Mouse (Mus musculus): ENCODE measurements around the gene Evc.

The Evc gene

DNA sequence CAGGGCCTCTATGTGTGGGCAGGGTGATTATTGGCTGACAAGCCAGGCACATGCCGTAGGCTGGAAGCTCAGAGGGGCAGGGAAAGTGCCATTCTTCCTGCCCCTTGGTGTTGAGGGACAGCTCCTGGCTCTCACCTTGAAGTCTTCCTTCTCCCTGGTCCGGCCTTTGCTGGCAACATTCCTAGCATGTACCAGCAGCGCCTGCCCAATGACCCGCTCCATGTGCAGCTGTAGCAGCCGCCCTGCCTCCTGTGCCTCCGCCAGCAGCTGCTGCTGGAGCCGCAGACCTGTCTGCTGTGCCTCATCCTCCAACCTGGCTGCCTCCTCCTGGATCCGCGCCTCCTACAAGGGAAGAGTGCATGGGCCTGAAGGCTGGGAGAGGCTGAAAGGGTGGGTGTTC lies 26.7 kb downstream of the Evc start:
- DNase-seq (ENCODE audit: low spot score in 2 of 2): no peak

- DNase-seq (ENCODE audit: low spot score in 2 of 2): no peak
Measured at GRCm38 (mm10) chr5:37298370-37298769, 38.3 kb downstream of the Evc start.

DNA sequence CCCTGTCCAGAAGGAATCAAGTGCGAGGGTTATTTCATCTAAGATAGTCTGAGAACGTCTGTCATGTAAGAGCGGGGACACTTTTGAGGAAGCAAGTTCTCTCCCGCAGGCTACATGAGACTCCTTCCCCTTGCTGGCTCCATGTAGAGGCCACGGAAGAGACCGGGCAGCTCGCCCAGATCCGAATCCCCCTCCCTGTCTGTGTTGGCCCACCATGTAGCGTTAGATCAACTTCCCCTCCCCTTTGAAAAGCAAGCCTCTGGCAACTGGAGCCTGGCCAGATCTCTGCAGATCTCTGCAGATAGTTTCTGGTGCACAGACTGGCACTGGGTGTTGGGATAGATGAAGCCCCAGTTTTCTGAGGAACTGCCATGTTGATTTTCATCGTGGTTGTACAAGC lies 40.0 kb downstream of the Evc start:
- DNase-seq (ENCODE audit: low spot score in 2 of 2): no peak

DNA sequence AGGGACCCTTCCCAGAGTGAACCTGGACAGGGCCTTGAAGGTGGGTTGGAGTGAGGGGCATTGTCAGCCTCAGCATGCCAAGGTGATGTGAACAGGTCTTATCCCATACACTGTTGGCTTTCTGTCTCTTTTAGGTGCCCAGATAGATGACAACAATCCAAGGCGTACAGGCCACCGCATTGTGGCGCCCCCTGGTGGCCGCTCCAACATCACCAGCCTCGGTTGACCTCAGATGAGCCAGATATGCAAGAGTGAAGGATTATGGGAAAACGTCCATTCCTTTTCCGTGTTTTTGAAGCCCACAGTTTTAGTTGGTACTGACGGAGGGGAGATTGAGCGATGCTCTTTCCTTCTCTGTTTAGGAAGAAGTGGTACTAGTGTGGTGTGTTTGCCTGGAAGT lies 45.7 kb downstream of the Evc start:
- DNase-seq (ENCODE audit: low spot score in 2 of 2): no peak

GRCm38 (mm10) chr5:37289236-37289635 lies 47.5 kb downstream of the Evc start:
- DNase-seq (ENCODE audit: low spot score in 2 of 2): no peak

DNA sequence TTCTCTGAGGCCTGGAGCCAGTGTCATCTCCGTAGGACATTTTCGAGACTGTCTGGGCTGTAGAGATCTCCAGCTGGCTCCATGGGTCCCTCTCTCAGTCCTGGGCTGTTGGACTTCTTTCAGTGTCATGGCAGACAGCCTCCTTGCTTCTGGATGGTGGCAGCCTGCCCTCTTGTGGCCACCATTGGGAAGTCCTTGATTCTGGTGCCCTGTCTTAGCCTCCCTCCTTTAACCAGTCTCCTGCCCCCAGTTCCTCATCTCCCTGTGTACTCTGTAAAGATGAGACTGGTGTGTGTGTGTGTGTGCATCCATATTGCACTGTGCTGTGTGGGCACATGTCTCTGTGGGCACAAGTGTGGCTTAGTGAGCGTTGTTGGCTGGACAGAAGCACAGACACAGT lies 48.3 kb downstream of the Evc start:
- peak; percentile 16 to 19 for DNase-seq (ENCODE audit: low spot score in 2 of 2)

DNA sequence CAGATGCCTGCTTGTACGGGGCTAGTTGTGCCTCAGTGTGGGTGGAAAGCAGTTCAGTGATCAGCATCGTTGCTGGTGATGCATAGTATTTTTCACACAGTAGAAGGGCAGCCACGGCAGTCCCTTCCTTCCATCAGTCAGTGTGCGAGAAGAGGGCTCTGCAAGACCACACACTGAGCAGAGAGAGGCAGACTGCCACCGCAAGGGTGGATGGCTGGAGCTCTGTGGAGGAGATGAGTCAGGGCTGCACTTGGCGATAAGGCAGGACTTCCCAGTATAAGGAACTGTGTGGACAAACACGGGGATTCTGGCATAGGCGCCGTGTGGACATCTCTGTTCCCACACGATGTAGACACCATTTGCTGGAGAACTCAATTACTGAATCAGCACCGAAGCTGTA lies 55.7 kb downstream of the Evc start:
- no peak for DNase-seq (ENCODE audit: low spot score in 2 of 2)

GRCm38 (mm10) chr5:37263816-37264215 lies 72.9 kb downstream of the Evc start:
- peak in 1 of 2 experiments; percentile 18 for DNase-seq (ENCODE audit: low spot score in 2 of 2)

DNA sequence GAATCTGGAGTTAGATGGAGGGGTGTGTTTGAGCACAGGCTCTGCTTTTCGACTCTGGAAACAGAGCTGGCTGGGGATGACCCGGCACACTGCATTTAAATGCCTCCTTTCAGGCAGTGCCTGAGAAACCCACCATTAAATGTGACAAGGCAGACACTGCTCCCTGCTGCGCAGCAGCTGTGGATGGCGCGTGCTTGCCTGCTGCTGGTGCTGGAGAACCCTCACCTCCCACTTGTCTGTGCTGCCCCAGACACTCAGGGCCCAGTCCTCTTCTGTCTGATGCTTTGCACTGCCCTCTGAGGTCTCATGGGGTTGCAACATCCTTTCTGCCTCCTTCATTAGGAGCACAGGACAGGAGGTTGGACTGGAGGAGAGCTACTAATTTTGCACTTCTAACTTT lies 75.0 kb downstream of the Evc start:
- DNase-seq (ENCODE audit: low spot score in 2 of 2): no peak

GRCm38 (mm10) chr5:37257243-37257642 lies 79.5 kb downstream of the Evc start:
- no peak for DNase-seq (ENCODE audit: low spot score in 2 of 2)

DNA sequence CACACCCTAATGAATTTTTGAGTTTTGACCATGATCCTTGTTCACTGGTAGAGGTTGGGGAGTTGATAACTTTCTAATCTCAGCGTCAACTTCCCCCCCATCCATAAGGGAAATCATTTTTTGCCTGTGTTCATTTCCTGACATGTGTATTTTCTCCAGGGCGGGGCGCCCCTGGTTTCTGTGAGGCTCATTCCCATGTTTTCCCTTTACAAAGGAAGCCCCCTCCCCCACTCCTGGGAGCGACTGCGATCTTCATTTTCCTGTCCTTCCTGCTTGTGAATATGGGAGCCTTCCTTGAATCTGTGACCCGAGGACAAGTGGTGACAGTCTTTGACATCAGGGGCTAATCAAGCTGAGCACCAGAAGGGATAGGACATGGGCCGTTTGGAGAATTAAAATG lies 79.9 kb downstream of the Evc start:
- no peak for DNase-seq (ENCODE audit: low spot score in 2 of 2)

DNA sequence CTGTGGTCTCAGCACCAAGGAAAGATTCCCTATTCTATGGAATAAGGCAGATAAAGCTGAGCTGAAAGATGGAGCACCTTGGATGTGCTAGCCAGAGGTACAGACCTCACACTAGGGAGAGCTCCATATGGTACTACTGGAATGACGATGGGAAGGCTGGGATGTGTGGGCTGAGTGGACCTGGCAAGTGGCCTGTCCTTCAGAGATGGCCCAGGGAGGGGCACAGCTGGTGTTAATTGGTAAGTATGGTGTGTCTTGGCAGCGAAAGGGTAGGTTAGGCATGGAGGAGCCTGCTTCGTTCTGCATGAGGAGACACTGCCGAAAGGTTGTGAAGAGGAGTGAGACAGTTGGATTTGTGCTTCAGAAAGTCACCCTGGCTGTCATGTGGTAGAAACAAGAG lies 82.2 kb downstream of the Evc start:
- DNase-seq (ENCODE audit: low spot score in 2 of 2): no peak

DNA sequence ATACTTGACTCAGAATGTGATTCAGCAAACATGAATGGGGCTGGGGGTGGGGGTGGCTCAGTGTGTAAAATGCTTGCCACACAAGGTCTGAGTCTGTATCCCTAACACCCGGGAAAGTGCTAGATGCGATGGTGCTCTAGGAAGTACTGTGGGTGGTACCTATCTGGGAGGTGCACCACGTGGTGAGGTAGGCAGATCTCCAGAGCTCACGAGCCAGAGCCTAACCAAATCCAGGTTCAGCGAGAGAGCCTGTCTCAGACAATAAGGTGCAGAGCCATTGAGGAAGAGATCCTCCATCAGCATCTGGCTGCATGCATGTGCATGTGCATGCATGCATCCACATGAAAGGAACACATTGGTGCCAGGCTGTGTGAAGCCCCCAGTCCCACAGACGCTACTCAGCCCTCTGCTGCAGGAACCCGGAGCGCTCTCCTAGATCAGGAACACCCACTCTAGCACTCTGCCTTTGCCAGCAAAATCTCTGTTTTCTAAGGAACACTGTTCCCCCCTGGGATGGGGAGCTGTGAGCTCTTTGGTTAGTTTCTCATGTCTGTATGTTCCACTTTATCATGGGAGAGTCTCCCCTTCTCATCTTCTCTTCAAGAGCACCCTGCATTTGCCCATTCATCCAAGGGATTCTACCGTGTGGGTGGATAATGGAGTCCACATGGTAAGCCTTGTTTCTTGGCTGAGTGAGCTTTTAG lies 84.4 kb downstream of the Evc start:
- no peak for DNase-seq (ENCODE audit: low spot score in 2 of 2)

GRCm38 (mm10) chr5:37251596-37251995 lies 85.1 kb downstream of the Evc start:
- no peak for DNase-seq (ENCODE audit: low spot score in 2 of 2)

- no peak for DNase-seq (ENCODE audit: low spot score in 2 of 2)
Measured at GRCm38 (mm10) chr5:37248870-37249269, 87.8 kb downstream of the Evc start.

GRCm38 (mm10) chr5:37247456-37247855 lies 89.2 kb downstream of the Evc start:
- no peak for DNase-seq (ENCODE audit: low spot score in 2 of 2)

DNA sequence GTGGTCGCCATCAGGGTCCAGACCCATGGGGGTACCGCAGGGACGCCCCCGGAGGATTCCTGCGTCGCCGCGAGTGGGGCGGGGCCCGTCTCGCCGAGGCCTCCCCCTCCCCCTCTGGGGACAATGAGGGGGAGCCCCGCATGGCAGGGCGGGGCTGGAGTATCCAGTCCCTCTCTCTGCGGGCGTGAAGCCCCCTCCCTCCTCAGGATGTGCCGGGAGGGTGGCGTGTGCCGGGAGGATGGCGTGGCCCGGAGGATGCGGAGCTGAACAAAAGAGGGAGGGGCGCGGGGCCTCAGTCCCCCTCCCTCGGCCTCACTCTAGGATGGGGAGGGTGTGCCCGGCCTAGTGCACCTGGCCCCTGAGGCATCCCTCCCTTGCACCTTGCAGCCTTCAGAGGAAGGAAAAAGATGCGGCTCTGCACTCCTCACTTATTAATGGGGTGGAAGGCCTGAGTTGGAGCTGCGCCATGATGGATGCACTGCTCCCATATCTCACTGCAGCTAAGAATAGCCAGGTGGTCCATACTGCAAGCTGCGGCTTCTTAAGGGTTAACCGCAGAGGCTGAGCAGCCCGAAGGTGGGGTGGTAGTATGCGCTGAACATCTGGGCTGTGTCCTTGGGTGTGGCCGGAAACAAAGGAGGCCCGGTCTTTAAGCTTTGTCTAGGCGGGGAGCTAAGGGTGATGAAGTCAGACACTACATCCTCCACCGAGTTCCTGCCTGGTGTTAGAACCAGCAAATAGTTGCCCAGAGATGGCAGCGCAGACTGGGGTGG lies 90.4 kb downstream of the Evc start:
- no peak for DNase-seq (ENCODE audit: low spot score in 2 of 2)

- DNase-seq (ENCODE audit: low spot score in 2 of 2): peak in 1 of 2 experiments; percentile 15
Measured at GRCm38 (mm10) chr5:37245651-37246050, 91.0 kb downstream of the Evc start.

DNA sequence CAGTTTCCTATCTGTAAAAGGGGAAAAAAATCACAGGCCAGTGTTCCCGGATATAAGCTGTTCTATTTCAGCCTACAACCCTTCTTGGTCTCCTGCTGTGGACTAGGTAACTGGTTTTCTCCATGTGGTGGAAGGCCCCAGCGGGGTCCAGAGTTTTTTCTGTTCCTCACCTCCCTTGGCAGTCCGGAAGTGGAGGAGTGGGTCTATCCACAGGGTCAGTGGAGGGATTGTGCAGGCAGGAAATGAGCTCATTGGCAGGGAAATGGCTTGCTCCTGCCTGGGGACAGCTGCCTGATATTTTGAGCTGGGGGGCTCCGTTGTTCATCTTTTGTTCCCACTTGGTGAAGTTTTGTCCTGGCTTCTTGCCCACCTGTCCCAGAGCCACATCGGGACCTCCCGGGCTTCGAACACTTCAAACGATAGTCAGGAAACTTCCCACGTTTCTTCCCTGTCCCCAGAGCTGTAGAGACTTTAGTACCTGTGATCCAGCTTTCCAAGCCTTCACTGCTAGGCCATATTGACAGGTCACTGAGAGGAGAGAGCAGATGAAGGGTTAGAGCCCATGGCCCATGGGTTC lies 91.9 kb downstream of the Evc start:
- DNase-seq (ENCODE audit: low spot score in 2 of 2): no peak

DNA sequence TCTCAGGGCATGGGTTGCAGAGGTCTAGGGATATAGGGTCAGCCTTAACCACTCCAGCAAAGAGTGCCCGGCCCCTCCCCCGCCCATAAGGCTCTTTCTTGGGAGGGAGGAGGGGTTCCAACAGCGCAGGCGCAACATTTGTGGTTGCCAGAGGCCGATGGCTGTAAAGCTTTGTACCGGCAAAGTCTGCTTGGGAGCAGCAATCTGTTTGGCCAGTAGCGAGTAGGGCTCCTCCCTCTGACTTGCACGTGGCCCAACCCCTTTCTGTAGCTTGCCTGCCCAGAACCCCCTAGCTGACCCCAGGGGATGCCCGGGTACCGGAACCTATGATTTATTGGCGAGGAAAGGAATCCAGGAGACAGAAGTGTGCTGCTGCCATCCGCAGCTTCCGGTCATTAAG lies 92.5 kb downstream of the Evc start:
- DNase-seq (ENCODE audit: low spot score in 2 of 2): no peak

- DNase-seq (ENCODE audit: low spot score in 2 of 2): peak; percentile 12 to 24
Measured at GRCm38 (mm10) chr5:37243169-37243886, 93.4 kb downstream of the Evc start.

- DNase-seq (ENCODE audit: low spot score in 2 of 2): no peak
Measured at GRCm38 (mm10) chr5:37242360-37243168, 94.1 kb downstream of the Evc start.
